Mouse (Mus musculus) c-Kit-positive CD71-positive TER-119-positive erythroid progenitor cells, embryonic 14.5 days (primary cell): ENCODE data around the gene Itgb4.

Source experiments
- DNase-seq: peaks from one replicate; pipeline ENCODE4 v3.0.0-alpha.2; 2013; ENCODE audit warnings: low spot score

The Itgb4 gene

DNA sequence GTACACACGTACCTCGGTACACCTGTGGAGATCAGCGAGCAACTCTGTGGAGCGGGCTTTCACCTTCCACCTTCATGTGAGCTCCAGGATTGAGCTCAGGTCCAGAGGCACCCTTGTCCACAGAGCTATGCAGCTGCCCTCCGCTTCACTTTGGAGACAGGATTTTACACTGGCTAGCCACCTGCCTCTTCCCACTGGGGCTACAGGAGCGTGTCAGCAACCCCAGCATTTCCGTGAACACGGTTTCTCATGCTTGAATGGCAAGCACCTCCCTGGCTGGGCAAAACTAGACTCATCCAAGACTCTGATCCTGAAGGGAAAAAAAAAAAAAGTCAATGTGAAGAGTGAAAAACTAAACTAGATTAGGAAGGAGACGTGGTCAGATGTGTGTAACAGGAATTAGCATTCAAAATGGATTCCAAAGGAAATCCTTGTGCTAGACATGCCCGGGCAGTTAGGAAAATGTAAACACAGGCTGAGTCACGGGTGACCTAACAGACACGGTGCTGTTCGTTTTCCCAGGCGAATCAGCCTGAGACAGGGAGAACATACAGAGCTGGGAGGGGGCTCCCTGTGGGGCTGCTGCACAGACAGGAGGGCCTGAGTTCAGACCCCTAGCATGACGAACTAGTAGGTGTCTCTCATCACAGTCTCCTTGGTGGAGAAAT, 4.4 kb upstream of the Itgb4 start:
- DNase-seq, result no peak

DNA sequence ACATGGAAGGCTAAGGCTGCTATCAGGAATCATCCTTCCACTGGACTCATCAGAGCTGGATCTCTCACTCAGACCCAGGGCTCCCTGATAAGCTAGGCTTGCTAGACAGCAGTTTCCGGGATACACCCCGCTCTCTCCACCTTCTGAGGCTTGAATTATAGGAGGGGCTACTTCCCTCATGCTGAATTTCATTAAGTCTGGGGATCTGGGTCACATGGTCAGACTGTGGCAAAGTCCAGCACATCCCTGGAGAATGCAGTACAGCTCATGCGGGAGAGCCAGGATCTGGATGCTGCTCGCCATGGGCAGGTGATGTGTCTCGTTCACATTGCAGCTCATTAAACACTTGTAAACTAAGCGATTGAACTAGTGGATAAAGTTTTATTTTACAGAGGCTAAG, 3.5 kb upstream of the Itgb4 start:
- DNase-seq, result no peak

DNA sequence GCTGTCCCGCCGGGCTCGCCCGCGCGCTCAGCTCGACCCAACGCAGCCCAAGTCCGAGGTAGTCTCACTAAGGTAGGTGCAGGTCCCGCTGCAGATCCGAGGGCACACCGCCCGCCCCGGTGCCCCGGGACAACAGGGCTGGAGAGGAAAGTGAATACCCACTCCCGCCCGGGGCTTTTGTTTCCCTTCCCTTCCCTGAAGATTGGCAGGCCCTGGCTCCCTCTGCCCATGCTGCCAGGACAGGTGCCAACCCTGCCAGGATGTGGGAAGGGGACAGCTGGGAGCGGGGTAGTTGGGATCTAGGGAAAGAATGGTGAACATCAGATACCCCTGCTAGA, 543 bp downstream of the Itgb4 start:
- no peak for DNase-seq

DNA sequence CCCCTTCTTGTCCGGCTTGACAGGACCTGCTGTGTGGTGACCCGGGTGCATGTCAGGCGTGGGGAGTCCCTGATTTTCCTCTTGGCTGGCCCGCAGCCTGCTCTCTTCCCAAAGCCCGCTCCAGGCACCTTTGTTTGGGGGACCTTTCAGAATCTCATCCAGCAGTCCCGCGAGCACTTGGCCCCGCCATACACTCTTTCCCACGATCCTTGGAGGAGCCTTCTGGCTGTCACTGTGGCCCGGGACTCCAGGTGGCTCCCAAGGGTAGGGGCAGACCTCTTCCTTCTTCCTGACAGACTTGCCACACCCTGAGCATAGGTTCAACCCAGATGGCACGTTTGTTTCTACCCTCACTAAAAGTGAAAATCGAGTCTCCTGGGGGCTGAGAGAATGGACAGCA, 1.0 kb downstream of the Itgb4 start:
- no peak for DNase-seq

DNA sequence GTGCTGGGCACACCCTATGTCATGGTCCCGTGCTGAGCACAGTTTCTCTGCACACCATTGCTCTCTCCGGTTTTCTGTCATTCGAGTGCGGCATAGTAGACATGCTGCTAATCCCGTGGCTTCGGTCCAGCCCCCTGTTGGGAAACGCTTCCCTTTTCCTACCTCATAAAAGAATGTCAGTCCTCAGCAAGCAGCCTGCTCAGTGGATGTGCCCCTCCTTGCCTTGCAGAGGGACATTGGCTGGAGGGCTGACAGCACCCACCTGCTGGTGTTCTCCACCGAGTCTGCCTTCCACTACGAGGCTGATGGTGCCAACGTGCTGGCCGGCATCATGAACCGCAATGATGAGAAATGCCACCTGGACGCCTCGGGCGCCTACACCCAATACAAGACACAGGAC, 8.0 kb downstream of the Itgb4 start:
- no peak for DNase-seq

DNA sequence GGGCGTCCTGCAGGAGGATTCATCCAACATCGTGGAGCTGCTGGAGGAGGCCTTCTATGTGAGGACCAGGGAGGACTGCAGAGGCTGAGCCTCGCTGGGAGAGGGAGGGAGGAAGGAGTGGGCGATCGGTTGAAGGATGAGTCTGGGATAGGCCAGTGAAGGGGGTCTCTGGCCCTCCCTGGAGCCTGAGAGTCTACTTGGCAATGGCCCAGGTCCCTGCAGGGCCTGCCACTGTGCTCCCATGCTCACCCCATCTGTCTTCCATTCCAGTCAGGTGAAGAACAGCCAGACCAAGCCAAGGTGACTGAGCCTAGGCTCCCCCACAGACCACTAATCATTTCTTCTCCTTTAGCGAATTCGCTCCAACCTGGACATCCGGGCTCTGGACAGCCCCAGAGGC, 8.8 kb downstream of the Itgb4 start:
- DNase-seq, result no peak

DNA sequence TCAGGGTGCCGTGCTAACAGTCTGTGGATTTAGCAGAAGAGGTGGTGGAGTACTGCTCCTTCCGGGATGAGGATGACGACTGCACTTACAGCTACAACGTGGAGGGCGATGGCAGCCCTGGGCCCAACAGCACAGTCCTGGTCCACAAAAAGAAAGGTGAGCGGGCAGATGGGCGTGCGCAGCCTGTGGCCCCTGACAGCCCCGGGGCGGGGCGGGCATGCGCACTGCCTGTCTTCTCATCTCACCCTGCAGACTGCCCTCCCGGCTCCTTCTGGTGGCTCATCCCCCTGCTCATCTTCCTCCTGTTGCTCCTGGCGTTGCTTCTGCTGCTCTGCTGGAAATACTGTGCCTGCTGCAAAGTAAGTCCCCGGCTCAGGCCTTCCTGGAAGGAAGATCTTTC, 15.2 kb downstream of the Itgb4 start:
- no peak for DNase-seq

DNA sequence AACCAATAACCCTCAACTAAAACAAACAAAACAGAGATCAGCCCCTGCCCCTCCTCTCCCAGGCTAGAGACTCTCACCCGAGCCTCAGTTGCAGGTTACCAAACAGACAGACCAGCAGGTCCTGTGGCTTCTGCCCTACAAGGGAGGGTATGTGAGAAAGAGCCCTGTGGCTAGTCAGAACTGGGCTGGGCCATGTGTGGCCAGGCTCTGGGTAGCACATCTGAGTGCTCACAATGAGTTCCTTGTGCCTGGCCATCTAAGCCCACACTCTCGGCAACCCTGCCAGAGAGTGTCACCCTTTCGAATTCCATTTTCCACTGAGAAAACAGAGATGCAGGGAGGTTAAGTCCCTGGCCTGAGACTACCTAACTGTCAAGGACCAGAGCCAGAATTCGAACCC, 17.6 kb downstream of the Itgb4 start:
- no peak for DNase-seq

DNA sequence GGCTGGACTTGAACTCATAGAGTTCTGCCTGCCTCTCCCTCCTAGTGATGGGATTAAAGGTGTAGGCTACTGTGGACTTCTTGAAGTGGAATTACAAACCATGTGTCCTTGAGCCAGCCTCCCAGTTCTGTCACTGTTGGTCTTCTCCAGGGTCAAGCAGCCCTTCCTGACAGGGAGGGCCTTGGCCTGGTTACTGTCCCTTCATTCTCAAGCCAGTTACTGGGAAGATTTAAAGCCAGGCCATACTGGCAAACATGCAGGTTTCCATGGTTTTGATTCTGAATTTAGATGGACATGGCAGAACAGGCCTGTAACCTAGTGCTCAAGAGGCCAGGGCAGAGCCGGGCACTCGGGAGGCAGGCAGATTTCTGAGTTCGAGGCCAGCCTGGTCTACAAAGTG, 20.7 kb downstream of the Itgb4 start:
- DNase-seq, result no peak

DNA sequence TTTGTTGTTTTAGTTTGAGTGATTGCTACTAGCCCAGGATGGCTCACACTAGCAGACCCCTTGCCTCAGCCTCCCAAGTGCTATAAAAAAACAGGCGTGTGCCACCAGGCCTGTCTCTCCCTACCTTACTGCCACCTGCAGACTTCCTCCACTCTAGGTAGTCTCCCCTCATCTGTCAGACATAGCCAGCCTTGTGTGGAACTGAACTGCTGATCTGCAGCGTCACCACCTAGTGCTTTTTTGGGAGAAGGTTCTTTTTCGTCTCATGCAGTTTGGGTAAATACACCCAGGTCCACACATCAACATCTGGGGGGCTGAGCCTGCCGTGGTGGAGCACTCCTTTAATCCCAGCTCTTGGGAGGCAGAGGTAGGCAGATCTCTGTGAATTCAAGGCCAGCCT, 22.5 kb downstream of the Itgb4 start:
- DNase-seq, result no peak

DNA sequence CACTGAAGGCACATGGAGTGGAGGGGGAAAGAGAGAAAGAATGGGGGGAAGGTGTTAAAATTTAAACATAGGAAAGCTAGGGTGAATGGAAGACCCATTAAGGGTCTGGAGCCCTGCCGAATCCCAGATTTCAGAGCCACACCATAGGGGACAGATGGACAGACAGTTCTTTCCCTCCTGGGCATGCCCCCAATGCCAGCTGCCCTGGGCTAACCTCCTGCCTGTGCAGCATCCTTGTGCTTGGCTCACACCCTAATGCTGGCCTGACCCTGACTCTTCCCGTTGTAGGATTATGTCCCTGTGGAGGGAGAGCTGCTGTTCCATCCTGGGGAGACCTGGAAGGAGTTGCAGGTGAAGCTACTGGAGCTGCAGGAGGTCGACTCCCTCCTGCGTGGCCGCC, 23.2 kb downstream of the Itgb4 start:
- no peak for DNase-seq

DNA sequence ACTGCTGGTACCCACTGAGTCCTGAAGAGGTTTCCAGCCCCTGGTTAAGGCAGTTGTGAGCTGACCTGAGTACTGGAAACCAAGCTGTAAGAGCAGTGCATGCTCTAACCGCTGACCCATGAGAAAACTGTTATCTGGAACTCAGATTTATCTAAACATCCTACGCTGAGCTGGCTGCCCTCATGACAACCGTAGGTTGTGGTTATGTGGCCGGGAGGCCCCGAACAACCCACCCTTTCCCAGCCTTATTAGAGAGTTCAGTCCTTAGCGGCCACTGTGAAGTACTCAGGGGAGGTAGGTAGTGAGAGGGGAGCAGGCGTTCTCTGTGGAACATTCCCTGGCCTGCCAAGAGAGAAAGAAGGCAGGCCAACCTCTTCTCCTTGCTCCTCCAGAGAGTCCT, 24.5 kb downstream of the Itgb4 start:
- DNase-seq, result no peak

DNA sequence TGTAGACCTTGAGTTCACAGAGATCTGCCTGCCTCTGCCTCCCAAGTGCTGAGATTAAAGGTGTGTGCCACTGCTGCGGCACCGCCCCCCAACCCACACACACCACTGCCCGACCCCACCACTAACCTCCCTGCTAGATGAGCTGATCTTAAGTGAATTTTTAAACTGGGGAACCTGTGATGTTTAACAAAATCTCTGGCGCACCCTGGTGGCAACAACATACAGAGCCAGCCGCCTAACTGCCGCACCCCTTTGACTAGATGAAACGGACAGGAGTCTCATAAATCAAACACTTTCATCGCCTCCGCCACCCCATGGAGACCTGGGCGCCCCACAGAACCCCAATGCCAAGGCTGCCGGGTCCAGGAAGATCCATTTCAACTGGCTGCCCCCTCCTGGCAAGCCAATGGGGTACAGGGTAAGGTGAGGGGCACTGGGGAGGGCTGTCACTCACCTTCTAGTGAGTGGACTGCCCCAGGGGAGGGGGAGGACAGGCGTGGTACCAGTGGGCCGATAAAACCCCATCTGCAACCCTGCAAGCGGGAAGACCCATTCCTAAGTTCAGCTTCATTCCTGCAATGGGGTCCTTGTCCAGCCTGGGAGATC, 25.1 kb downstream of the Itgb4 start:
- peak; percentile 71 for DNase-seq

DNA sequence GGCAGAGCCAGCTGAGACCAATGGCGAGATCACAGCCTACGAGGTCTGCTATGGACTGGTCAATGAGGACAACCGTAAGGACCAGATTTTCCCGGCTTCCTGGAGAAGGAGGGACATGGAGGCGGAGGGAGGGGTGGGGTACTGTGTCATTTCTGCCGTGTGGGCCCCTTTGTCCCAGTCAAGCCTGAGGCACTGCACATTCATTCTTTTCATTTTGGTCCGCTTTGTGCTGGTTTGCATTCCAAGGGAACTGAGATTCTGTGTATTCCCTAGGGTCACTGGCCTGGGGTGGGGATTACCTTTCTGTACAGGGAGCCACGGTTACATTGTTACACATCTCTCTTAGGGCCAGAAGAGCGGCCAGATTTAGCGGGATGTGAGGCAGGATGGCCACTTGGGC, 26.1 kb downstream of the Itgb4 start:
- no peak for DNase-seq

DNA sequence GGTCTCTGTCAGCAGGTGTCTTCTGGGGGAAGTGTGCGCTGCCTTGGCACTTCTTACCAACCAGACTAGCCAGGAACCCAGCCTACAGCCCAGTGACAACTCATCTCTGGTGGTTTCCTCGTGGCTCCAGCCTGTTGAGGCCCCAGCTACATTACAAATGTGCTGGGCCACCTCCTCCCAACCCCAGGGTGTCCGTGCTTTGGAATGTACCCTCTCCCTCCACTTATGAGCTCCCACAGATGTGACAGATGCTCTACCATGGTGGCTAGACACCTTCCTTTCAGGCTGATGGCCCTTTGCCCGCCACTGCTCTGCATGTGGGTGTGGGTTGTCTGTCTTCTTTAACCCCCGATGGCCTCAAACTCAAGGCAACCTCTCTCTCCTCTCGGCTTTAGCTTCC, 27.2 kb downstream of the Itgb4 start:
- DNase-seq, result no peak

DNA sequence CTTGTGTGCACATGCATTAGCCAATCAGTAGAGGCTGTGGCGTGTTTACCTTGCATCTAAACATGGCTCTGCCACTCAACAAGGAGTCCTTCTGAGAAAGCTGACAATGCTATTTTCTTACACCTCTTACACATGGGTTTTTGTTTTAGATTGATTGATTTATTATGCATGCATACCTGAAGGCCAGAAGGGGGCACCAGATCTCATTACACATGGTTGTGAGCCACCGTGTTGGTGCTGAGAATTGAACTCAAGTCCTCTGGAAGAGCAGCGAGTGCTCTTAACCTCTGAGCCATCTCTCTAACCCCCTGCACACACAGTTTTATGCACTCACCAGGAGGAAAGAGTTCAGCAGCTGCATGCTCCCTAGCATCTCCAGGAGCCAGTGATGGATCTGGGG, 28.4 kb downstream of the Itgb4 start:
- no peak for DNase-seq

DNA sequence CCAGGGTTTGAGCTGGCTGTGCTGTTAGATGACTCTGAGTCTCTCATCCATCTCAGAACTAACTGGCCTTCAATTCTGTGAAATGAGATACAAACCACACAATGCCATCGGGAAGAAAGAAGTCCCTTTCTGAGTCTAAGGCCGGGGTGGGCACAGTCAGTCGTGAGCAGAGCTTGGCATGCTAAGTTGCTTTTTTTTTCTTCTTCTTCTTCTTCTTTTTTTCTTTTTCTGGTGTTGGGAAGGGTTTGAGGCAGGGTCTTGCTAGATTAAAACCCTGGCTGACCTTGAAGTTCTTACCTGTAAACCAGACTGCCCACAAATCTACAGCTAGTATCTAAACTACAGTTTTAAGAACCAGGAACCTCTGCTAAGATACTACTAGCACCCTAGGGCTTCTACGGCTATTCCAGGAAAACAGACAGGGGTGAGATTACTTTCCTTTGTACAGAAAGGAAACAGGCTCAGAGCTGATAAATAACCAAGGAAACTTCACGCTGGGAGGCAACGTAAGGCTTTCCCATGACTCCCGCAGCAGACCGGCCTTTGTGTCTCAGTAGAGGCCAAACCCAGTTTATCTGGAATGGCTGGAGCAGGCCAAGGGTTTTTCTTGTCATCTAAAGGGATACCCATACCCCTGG, 29.8 kb downstream of the Itgb4 start:
- no peak for DNase-seq

DNA sequence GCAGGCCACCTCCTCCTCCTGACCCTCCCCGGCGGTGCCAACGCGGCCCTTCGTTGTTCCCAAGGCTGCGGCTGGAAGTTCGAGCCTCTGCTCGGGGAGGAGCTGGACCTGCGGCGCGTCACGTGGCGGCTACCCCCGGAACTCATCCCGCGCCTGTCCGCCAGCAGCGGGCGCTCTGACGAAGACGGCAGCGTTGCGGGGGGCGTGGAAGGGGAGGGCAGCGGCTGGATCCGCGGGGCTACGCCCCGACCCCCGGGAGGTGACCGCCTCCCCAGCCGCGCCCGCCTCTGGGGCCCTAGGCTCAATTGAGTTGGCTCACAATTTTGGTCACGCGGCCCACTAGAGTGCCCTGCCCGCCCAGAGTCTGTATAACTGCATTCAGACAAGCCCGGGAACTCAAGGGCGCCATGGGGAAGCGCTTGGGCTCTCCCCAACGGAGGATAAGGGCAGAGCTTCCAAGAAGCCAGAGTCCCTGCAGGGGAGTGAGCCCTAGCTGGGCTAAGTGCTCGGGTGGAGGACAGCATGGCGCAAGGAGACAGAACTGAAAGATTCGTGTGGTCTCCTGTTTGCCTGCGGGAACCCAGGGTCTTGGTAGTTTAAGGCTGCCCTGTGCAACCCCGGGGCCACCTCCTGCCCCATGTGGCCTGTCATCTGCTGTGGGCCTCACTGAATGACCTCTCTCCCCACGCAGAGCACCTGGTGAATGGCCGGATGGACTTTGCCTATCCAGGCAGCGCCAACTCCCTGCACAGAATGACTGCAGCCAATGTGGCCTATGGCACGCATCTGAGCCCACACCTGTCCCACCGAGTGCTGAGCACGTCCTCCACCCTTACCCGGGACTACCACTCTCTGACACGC, 30.6 kb downstream of the Itgb4 start:
- DNase-seq, result no peak

DNA sequence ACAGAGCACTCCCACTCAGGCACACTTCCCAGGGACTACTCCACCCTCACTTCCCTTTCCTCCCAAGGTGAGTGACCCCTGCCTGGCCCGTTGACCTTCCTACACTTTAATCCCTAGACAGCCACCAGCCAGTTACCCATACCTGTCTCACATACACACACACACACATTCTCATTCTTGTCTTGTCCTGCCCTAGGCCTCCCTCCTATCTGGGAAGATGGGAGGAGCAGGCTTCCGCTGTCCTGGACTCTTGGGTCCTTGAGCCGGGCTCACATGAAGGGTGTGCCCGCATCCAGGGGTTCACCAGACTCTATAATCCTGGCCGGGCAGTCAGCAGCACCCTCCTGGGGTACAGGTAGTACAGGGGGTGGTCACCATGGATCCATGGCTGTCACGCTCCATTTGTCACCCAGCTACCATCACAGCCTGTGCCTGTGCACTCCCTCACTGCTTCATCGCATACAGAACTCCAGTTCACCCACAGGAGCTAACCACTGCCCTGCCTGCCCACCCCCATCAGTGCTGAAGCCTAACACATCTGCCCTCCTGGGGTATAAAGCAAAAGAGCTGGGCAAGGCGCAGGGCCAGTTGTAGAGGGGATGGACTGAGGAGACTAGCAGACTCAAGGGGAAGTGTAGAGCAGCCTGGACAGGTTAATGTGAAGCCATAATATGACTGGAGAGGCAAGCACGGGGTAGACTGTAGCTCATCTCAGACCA, 31.4 kb downstream of the Itgb4 start:
- DNase-seq, result no peak

DNA sequence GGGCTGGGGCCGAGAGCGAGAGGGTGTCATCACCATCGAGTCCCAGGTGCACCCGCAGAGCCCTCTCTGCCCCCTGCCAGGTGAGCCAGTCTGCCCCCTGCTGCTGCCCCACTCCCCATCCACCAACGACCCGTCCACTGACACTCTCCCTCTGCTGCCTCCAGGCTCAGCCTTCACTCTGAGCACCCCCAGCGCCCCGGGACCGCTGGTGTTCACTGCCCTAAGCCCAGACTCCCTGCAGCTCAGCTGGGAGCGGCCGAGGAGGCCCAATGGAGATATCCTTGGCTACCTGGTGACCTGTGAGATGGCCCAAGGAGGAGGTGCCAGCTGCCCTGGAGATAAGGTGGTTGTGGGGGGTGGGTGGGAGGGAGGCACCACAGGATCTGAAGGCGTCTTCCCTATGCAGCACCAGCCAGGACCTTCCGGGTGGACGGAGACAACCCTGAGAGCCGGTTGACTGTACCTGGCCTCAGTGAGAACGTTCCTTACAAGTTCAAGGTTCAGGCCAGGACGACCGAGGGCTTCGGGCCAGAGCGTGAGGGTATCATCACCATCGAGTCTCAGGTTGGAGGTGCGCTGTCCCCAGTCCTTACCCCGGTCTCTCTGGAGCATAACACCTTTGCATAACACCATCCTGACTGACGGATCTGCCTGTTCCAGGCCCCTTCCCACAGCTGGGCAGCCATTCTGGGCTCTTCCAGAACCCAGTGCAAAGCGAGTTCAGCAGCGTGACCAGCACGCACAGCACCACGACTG, 32.8 kb downstream of the Itgb4 start:
- no peak for DNase-seq

DNA sequence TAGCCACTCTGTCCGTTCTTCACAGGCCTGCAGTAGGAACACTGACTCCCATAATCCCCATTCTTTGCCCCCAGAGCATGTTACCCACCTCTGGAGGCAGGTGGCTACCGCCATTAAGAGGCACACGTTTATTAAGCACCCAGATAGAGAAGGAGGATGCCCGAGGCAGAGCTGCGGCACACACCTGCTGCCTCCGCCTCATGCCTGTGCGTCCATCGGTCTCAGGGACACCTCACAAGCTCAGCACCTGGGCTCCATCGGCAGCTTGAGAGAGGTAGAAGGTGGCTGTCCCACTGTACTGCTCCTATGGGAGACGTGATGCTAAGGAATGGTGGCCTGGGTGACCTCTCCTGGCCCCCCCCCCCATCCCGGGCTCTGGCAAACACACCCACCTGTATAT, 33.9 kb downstream of the Itgb4 start:
- no peak for DNase-seq
